Mouse (Mus musculus) megakaryocyte-erythroid progenitor cell, adult 5 weeks (primary cell): ENCODE results near the gene Cxcr1. TPM values are rescaled to one million over a fixed set of nuclear protein-coding genes. Genes with fewer than 3 reads are reported as not detected.

Source experiments
- polyA plus RNA-seq: library from polyadenylated mRNA; stranded (reverse); fragments of >175 nt; gene quantifications from 2 replicates; pipeline ENCODE4 v1.2.3, GENCODE M21; 2012

The Cxcr1 gene
- not detected in 2 replicates for polyA plus RNA-seq

DNA sequence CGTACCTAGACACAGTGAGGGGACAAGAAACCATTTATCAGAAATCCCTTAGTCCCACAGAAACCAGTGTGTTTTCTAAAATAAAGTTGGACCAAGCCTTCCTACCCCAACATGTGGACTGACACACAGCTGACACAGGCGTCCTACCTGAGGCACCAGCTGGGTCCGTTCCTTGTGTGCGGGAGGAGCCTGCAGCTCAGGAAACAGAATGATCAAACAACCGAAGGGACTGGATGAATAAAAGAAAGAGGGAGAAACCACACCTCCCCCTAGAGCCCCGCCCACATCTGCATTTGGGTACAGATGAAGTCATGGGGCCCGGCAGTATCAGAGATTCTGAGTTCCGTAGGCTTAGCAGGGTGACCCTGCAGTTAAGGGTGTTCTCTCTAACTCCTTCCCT is at the start of gene Cxcr1:
Cxcr1 (minus strand) TSS at position 187 of the 400 bp plus-strand sequence.

DNA sequence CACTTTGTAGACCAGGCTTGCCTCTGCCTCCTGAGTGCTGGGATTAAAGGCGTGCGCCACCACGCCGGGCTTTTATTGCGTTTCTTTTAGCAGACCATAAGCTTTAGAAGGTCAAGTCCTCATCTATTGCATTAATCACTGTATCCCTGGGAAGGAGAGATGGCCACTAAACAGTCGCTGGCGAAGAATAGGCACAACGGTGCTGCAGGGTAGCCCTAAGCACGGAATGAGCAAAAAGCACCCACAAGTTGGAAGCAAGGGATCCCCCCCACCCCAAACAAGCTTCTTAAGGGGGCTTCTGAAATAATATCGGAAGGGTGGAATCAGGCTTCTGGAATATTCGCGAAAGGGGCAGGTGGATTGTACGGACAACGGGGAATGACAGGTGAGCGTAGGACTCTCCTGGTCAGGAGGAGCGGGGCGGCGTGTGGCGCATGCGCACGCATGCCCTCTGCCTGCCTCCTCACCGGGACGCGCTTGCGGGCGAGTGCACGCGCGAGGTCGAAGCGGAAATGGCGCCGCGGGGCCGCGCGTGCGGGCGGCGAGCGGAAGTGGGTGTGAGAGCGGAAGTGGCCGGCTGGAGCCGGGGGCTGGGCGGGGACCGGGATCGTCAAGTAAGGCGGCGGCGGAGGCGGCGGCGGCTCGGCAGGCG is 41.6 kb upstream of the Cxcr1 start, which contains the start of gene Arpc2:
Arpc2 (plus strand) TSS at position 147 of the 652 bp plus-strand sequence.

GRCm38 (mm10) chr1:74153461-74154184 is 40.8 kb downstream of the Cxcr1 start, which contains the start of gene Cxcr2:
Gene Cxcr2 (plus strand): TSS chr1:74153989.

Other genes starting within 250 kb of the Cxcr1 start
- 54.2 and 67.6 TPM in 2 replicates for gene Tns1, start 70.2 kb downstream of the Cxcr1 start, polyA plus RNA-seq
- gene Rufy4, start 69.1 kb downstream of the Cxcr1 start, polyA plus RNA-seq, result 0.47 and 1.1 TPM in 2 replicates
- gene Cxcr2, start 40.6 kb downstream of the Cxcr1 start, polyA plus RNA-seq, result 0.50 and 1.6 TPM in 2 replicates
- gene Arpc2, start 41.5 kb upstream of the Cxcr1 start, polyA plus RNA-seq, result 679 and 751 TPM in 2 replicates
- 0.73 and 0.81 TPM in 2 replicates for gene Gpbar1, start 83.9 kb upstream of the Cxcr1 start, polyA plus RNA-seq
- 300 and 370 TPM in 2 replicates for gene Aamp, start 90.1 kb upstream of the Cxcr1 start, polyA plus RNA-seq
- gene Pnkd, start 90.3 kb upstream of the Cxcr1 start, polyA plus RNA-seq, result 94.1 and 97.9 TPM in 2 replicates
- 198 and 265 TPM in 2 replicates for gene Tmbim1, start 111.0 kb upstream of the Cxcr1 start, polyA plus RNA-seq
- 0.04 TPM in 1 of 2 replicates, not detected in the other for gene Catip, start 167.5 kb upstream of the Cxcr1 start, polyA plus RNA-seq
- 1.4 and 6.6 TPM in 2 replicates for gene Slc11a1, start 180.6 kb upstream of the Cxcr1 start, polyA plus RNA-seq
- gene Ctdsp1, start 196.9 kb upstream of the Cxcr1 start, polyA plus RNA-seq, result 242 and 273 TPM in 2 replicates
- 0.05 TPM in 1 of 2 replicates, not detected in the other for gene Vil1, start 214.7 kb upstream of the Cxcr1 start, polyA plus RNA-seq